ENCODE assay signal across 45 mouse cellular contexts in genomic region chr7:135475981-135476380, GRCm38 (mm10). TPM values are rescaled to one million over a fixed set of nuclear protein-coding genes. Genes with fewer than 3 reads are reported as not detected.
"Had no signal": no experiment of that assay in that cellular context is flagged by ENCODE, and none has a peak within 500 bp of the region (broad histone marks: within the 10 kb centered on the region; RNA-seq: fewer than 3 reads in every experiment).

No protein-coding gene starts in this region.

- H3K4me2 ChIP-seq: limb, embryonic 12.5 days; limb, embryonic 13.5 days; limb, embryonic 15.5 days; liver, embryonic 11.5 days; liver, embryonic 12.5 days; liver, embryonic 13.5 days; liver, embryonic 15.5 days; lung, embryonic 14.5 days; lung, embryonic 15.5 days; midbrain, embryonic 12.5 days; midbrain, embryonic 13.5 days; midbrain, embryonic 15.5 days; neural tube, embryonic 12.5 days had no signal

- H3K9me3 ChIP-seq: limb, embryonic 10.5 days; limb, embryonic 12.5 days; limb, embryonic 13.5 days; limb, embryonic 15.5 days; liver, embryonic 12.5 days; liver, embryonic 13.5 days; liver, embryonic 15.5 days; lung, embryonic 15.5 days; megakaryocyte, embryonic 14.5 days; midbrain, embryonic 10.5 days; midbrain, embryonic 12.5 days; midbrain, embryonic 13.5 days; midbrain, embryonic 15.5 days; neural tube, embryonic 12.5 days had no signal

- H3K9ac ChIP-seq: limb, embryonic 12.5 days; limb, embryonic 13.5 days; limb, embryonic 15.5 days; liver, embryonic 12.5 days; liver, embryonic 13.5 days; liver, embryonic 14.5 days; liver, embryonic 15.5 days; liver, postnatal 0 days; lung, embryonic 14.5 days; lung, embryonic 15.5 days; midbrain, embryonic 12.5 days; midbrain, embryonic 13.5 days; midbrain, embryonic 15.5 days; neural tube, embryonic 12.5 days had no signal

- H3K27ac ChIP-seq: left cerebral cortex, adult 2 months; limb, embryonic 10.5 days; limb, embryonic 12.5 days; limb, embryonic 13.5 days; limb, embryonic 15.5 days; liver, embryonic 12.5 days; liver, embryonic 13.5 days; liver, embryonic 14.5 days; liver, embryonic 15.5 days; lung, embryonic 15.5 days; macrophage; midbrain, embryonic 10.5 days; midbrain, embryonic 12.5 days; midbrain, embryonic 13.5 days; midbrain, embryonic 15.5 days; neural tube, embryonic 12.5 days had no signal

- ATAC-seq: liver, embryonic 12.5 days; liver, postnatal 0 days; lung, postnatal 0 days; midbrain, embryonic 13.5 days; midbrain, embryonic 15.5 days had no signal

- DNase-seq: left cerebral cortex, postnatal 4 days; liver; liver, embryonic 13.5 days; liver, postnatal 0 days; lung, adult 18-20 months; lung, adult 2 months; lung, embryonic 14.5 days; lung, postnatal 10 days; lung, postnatal 14 days; lung, postnatal 36 days; lung, postnatal 4 days; midbrain, embryonic 14.5 days had no signal

- H3K4me1 ChIP-seq: liver, embryonic 12.5 days; liver, embryonic 13.5 days; liver, embryonic 15.5 days had no signal

- H3K36me3 ChIP-seq: limb, embryonic 10.5 days; limb, embryonic 12.5 days; limb, embryonic 13.5 days; limb, embryonic 15.5 days; liver, embryonic 12.5 days; liver, embryonic 13.5 days; liver, embryonic 15.5 days; lung, embryonic 15.5 days; midbrain, embryonic 10.5 days; midbrain, embryonic 12.5 days; midbrain, embryonic 13.5 days; midbrain, embryonic 15.5 days; neural tube, embryonic 12.5 days had no signal

- H3K4me3 ChIP-seq: left cerebral cortex, adult 2 months; limb, embryonic 10.5 days; limb, embryonic 12.5 days; limb, embryonic 13.5 days; limb, embryonic 15.5 days; liver, embryonic 12.5 days; liver, embryonic 13.5 days; liver, embryonic 15.5 days; lung, embryonic 15.5 days; megakaryocyte, embryonic 14.5 days; midbrain, embryonic 10.5 days; midbrain, embryonic 12.5 days; midbrain, embryonic 13.5 days; midbrain, embryonic 15.5 days; myocyte; neural tube, embryonic 12.5 days had no signal

- H3K27me3 ChIP-seq: limb, embryonic 15.5 days; liver, embryonic 12.5 days; liver, embryonic 13.5 days; lung, embryonic 15.5 days; neural tube, embryonic 12.5 days had no signal

RNA-seq across cellular contexts. Expression of gene Clrn3, which starts 52.5 kb away (rescaled TPM):
- total RNA-seq: left cerebral cortex, adult 2 months; left cerebral cortex, adult 8-10 months; left cerebral cortex, postnatal 10 days; left cerebral cortex, postnatal 14 days; left cerebral cortex, postnatal 25 days; left cerebral cortex, postnatal 36 days; left cerebral cortex, postnatal 4 days; liver, adult 2 months; megakaryocyte progenitor cell, adult 5-6 weeks; megakaryocyte, adult 5-6 weeks; megakaryocyte-erythroid progenitor cell, adult 5-6 weeks; midbrain, postnatal 0 days; monocyte, adult 5-6 weeks had no signal
- polyA plus RNA-seq: limb, embryonic 10.5 days; limb, embryonic 11.5 days; limb, embryonic 12.5 days; limb, embryonic 13.5 days; limb, embryonic 15.5 days; liver, embryonic 12.5 days; liver, embryonic 13.5 days; liver, embryonic 14.5 days; liver, postnatal 0 days; lung, adult 2 months; lung, embryonic 14.5 days; lung, embryonic 16.5 days; lung, postnatal 0 days; macrophage; midbrain, embryonic 10.5 days; midbrain, embryonic 12.5 days; midbrain, embryonic 13.5 days; midbrain, embryonic 14.5 days; midbrain, embryonic 15.5 days; midbrain, postnatal 0 days; myocyte; neural tube, embryonic 11.5 days; neural tube, embryonic 12.5 days had no signal
